Mouse (Mus musculus) small intestine, adult 10 weeks (tissue): Measurements from ENCODE around the gene Arl6ip6. TPM values are rescaled to one million over a fixed set of nuclear protein-coding genes. Genes with fewer than 3 reads are reported as not detected.

Experiments
- polyA plus RNA-seq: library from polyadenylated mRNA; stranded (reverse); fragments of 350-450 nt; fragmentation: Illumina TruSeq; extraction: RNeasy Lipid Tissue Mini Kit (QIAGEN cat#74804); gene quantifications from one replicate; pipeline ENCODE4 v1.2.3, GENCODE M21; 2014; ENCODE audit warnings: low replicate concordance

Gene Arl6ip6
- 57.4 TPM for polyA plus RNA-seq

DNA sequence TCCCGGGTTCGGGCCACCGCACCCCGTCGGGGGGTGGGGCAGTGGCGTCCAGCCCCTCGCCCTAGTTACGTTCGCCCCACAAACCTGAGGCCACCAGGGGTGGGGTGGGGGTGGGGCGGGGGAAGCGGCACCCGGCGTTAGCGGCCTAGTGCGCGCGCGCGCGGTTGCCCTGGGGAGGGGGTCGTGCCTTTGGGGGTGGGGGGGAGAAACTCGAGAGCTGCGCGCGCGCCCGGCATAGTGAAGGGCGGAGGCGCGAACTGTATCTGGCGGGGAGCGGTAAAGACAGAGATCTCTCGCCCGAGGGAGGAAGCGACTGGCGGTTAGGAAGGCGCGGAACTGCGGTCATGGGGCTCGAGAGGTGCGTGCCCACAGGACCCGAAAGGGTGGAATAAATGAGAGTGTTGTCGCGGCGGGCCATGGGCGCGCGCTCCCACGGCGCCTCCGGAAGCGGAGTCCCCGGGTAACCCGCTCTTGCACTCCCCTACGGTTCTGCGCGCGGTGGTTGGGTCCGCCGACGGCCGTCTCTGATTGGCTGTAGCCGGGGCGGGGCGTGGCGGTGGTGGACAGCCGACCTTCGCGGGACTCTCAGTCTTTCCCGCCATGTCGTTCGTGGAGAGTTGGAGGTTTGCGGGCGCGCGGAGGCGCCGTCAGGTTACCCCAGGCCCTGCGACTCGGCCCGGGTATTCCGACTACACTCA lies at the start of gene Arl6ip6:
Gene Arl6ip6, plus strand, starts transcription at position 204 of the 698 bp plus-strand sequence.

GRCm38 (mm10) chr2:53190684-53191511 lies 628 bp upstream of the Arl6ip6 start, which contains the start of gene Prpf40a:
Prpf40a (minus strand) TSS chr2:53191284.

Other genes with a start within 250 kb of the Arl6ip6 start
- 259 TPM for gene Prpf40a, start 442 bp upstream of the Arl6ip6 start, polyA plus RNA-seq